In genomic region chr8:77214665-77215064, GRCm38 (mm10) we compare ENCODE assay signal across 9 mouse cellular contexts.
DNase-seq lines count a peak whose midpoint lies in the region; ATAC-seq and TF ChIP-seq lines count a peak whose summit lies in the region.
"Had no signal": no experiment of that assay in that cellular context is flagged by ENCODE, and none has a peak within 500 bp of the region (broad histone marks: within the 10 kb centered on the region; RNA-seq: fewer than 3 reads in every experiment).

No protein-coding gene starts in this region.

- H3K9ac ChIP-seq in hindbrain, embryonic 14.5 days = no peak overlapping the region
- no peak overlapping the region for H3K9ac ChIP-seq in hindbrain, embryonic 12.5 days
- H3K9ac ChIP-seq in kidney, postnatal 0 days (ENCODE audit: low read depth, low read length) = no peak overlapping the region

- H3K9me3 ChIP-seq in hindbrain, embryonic 14.5 days (ENCODE audit: control insufficient read depth, low read length) = no peaks in the 10 kb centered on the region
- no peaks in the 10 kb centered on the region for H3K9me3 ChIP-seq in hindbrain, embryonic 12.5 days (replicated peaks)
- no peaks in the 10 kb centered on the region for H3K9me3 ChIP-seq in kidney, postnatal 0 days (replicated peaks; ENCODE audit: low read length)

- no peak overlapping the region for H3K4me3 ChIP-seq in hindbrain, embryonic 14.5 days (replicated peaks; ENCODE audit: low read length)
- H3K4me3 ChIP-seq in hindbrain, embryonic 12.5 days = no peak overlapping the region
- H3K4me3 ChIP-seq in kidney, postnatal 0 days (replicated peaks; ENCODE audit: low read depth, low read length) = no peak overlapping the region

- no peaks in the 10 kb centered on the region for H3K4me1 ChIP-seq in hindbrain, embryonic 14.5 days (replicated peaks; ENCODE audit: control insufficient read depth, insufficient read depth, low read length)
- no peaks in the 10 kb centered on the region; the same call in 1 of the 2 replicates for H3K4me1 ChIP-seq in hindbrain, embryonic 12.5 days
- no peaks in the 10 kb centered on the region for H3K4me1 ChIP-seq in kidney, postnatal 0 days (replicated peaks; ENCODE audit: insufficient read depth, low read length)

- no peaks in the 10 kb centered on the region for H3K27me3 ChIP-seq in hindbrain, embryonic 14.5 days (ENCODE audit: control insufficient read depth, insufficient read depth, low read length)
- no peaks in the 10 kb centered on the region for H3K27me3 ChIP-seq in hindbrain, embryonic 12.5 days
- H3K27me3 ChIP-seq in kidney, postnatal 0 days (ENCODE audit: insufficient read depth, low read length) = no peaks in the 10 kb centered on the region

- no peak for TF ChIP-seq CTCF in kidney, postnatal 0 days (IDR thresholded peaks at IDR 0.05; ENCODE audit: low read depth)

- H3K27ac ChIP-seq in hindbrain, embryonic 14.5 days = no peak overlapping the region
- H3K27ac ChIP-seq in hindbrain, embryonic 12.5 days = no peak overlapping the region
- H3K27ac ChIP-seq in kidney, postnatal 0 days = no peak overlapping the region

- no peaks in the 10 kb centered on the region for H3K36me3 ChIP-seq in hindbrain, embryonic 14.5 days (replicated peaks; ENCODE audit: control insufficient read depth, insufficient read depth)
- H3K36me3 ChIP-seq in hindbrain, embryonic 12.5 days = no peaks in the 10 kb centered on the region
- H3K36me3 ChIP-seq in kidney, postnatal 0 days (ENCODE audit: insufficient read depth, low read length) = no peaks in the 10 kb centered on the region

- no peak for ATAC-seq in hindbrain, embryonic 14.5 days (ENCODE audit: low FRiP score)
- no peak for ATAC-seq in hindbrain, embryonic 12.5 days (ENCODE audit: low FRiP score)
- ATAC-seq in kidney, postnatal 0 days (replicated peaks; ENCODE audit: low FRiP score, low read depth) = no peak

- WGBS in hindbrain, embryonic 14.5 days = 67% methylated on average over 8 of the region's 8 CpGs
- WGBS in hindbrain, embryonic 12.5 days = 76% methylated on average over 8 of the region's 8 CpGs
- 35% methylated on average over 8 of the region's 8 CpGs for WGBS in kidney, postnatal 0 days

- DNase-seq in hindbrain, embryonic 14.5 days (ENCODE audit: low spot score) = peak; percentile 71
- peak; percentile 29 to 33 for DNase-seq in right cerebral cortex, postnatal 10 days (ENCODE audit: low spot score in 2 of 2)
- no peak for DNase-seq in right cerebral cortex, postnatal 25 days
- DNase-seq in kidney, postnatal 0 days (ENCODE audit: low spot score) = peak; percentile 79
- peak; percentile 62 for DNase-seq in telencephalon, adult 2 months (ENCODE audit: low read depth, low spot score)
- DNase-seq in testis, postnatal 14 days (ENCODE audit: low spot score) = no peak
- DNase-seq in embryo, embryonic 9.5 days (ENCODE audit: extremely low spot score) = no peak
- DNase-seq: thymus, postnatal 36 days had no signal

- no peak overlapping the region for H3K4me2 ChIP-seq in hindbrain, embryonic 14.5 days (replicated peaks)
- H3K4me2 ChIP-seq in hindbrain, embryonic 12.5 days (replicated peaks) = no peak overlapping the region
- no peak overlapping the region for H3K4me2 ChIP-seq in kidney, postnatal 0 days (ENCODE audit: low read length)

Comparison
In these comparisons a context has a peak if more than half of its experiments do, and no peak if none do; other contexts are left out.
1. DNase-seq: peak in hindbrain, embryonic 14.5 days (single experiment), right cerebral cortex, postnatal 10 days (2 of 2), kidney, postnatal 0 days (single experiment) and telencephalon, adult 2 months (single experiment); none in right cerebral cortex, postnatal 25 days (single experiment), testis, postnatal 14 days (single experiment) and embryo, embryonic 9.5 days (single experiment).